Mouse (Mus musculus): Measurements from ENCODE around the gene Grn.

DNA sequence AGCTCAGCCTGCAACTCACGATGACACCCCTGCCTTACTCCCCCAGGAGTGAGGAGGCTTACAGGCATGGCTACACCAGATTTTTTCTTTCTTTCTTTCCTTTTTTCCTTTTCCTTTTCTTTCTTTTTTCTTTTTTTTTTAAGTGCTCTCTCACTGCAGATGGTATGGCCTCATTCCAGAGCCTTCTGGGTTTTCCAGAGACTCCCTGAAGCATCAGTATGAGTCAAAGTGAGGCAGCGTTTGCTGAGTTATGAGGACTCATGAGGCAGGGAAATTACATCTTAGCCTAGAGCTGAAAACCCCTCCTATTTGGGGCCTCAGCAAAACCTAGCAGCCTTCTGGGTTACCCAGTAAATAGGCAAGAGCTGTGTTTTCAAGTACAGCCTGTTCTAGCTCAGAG lies 45.7 kb upstream of the Grn start:
- no peak for TF ChIP-seq ZNF384 (IDR thresholded peaks at IDR 0.05; ENCODE audit: low read depth, low read length)
- no peak for TF ChIP-seq CHD2 (IDR thresholded peaks at IDR 0.05; ENCODE audit: low read depth, low read length)
- TF ChIP-seq HCFC1 (IDR thresholded peaks at IDR 0.05; ENCODE audit: borderline replicate concordance, insufficient read depth, low read length): no peak
- no peak for TF ChIP-seq MAFK (IDR thresholded peaks at IDR 0.05; ENCODE audit: insufficient read depth, low read depth, low read length)
- TF ChIP-seq ZC3H11A (IDR thresholded peaks at IDR 0.05; ENCODE audit: borderline replicate concordance, low read depth, low read length): no peak
